Mouse (Mus musculus) ES-CJ7 (cell line): ENCODE data around the gene Syn3.
"Not testable (repeated sequence)": the region's sequence is repeated elsewhere in the genome, so short reads cannot be mapped to it uniquely, and the experiment has no call there.

Experiments used
- DNase-seq: peaks from one replicate; pipeline ENCODE4 v3.0.0; 2011; ENCODE audit warnings: low read depth, low spot score

Gene Syn3

DNA sequence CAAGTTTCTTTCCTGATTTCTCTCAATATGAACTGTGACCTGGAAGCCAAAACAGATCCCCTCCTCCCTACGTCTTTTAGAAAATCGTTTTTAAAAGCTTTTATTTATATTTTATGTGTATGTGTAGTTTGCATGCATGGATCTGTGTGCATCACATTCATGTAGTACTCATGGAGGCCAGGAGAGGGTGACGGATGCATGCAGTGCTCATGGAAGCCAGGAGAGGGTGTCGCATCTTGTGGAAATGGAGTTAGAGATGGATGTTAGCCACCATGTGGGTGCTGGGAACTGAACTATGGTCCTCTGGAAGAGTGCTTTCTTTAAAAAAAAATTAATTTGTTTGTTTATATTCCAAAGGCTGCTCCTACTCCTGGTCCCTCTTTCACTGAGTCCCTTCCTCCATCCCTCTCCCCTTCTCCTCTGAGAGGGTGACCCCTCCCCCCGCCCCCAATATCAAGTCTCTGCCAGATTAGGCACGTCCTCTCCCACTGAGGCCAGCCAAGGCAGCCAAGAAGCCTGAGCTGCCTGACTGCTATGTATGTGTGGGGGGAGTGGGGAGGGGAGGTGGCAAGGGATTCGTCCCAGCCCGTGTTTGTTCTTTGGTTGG, 442.3 kb downstream of the Syn3 start:
- DNase-seq, result peak; percentile 38

GRCm38 (mm10) chr10:86052818-86053522, 445.7 kb downstream of the Syn3 start:
- no peak for DNase-seq

- no peak for DNase-seq
These were observed 448.2 kb downstream of the Syn3 start for GRCm38 (mm10) chr10:86050522-86050921.

- DNase-seq, result no peak
These were observed 450.9 kb downstream of the Syn3 start for GRCm38 (mm10) chr10:86047786-86048185.

GRCm38 (mm10) chr10:86046371-86046770, 452.3 kb downstream of the Syn3 start:
- no peak for DNase-seq

GRCm38 (mm10) chr10:86044066-86044465, 454.6 kb downstream of the Syn3 start:
- no peak for DNase-seq

GRCm38 (mm10) chr10:86043651-86044050, 455.0 kb downstream of the Syn3 start:
- DNase-seq, result no peak

DNA sequence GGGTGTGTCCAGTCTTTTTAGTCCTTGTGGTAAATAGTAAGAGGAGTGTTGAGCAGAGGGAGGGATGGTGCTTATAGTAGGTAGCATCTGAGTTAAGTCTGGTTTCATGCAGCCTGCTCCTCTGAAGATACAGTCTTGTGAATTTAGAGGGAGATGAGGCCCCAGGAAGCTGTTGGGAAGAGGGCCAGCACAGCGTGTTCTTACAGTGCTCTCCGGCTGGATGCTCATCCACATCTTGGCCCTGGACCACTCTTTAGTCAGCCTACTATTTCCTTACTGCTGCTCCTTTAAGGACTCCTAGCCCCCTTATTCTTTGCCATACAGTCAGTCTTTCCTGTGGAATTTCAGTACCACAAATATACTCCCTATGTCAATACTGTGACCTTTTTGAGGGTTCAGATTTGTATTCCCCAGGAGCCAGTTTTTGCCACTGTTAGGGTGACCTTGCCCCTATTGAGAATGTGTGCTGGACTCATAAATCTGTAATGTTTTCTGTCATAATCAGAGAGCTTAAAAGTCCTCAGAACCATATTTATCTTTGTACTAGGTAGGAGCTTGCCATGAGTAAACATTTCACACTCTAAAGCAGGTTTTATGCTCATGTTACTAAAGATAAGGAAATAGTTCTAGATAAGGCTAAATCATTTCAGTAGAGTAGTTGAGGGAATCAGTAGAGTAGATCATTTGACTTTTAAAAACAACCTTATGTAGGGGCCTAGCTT, 464.5 kb downstream of the Syn3 start:
- DNase-seq, result no peak

- no peak for DNase-seq
These were observed 466.2 kb downstream of the Syn3 start for GRCm38 (mm10) chr10:86032517-86032916.

GRCm38 (mm10) chr10:86030743-86031142, 468.0 kb downstream of the Syn3 start:
- no peak for DNase-seq

DNA sequence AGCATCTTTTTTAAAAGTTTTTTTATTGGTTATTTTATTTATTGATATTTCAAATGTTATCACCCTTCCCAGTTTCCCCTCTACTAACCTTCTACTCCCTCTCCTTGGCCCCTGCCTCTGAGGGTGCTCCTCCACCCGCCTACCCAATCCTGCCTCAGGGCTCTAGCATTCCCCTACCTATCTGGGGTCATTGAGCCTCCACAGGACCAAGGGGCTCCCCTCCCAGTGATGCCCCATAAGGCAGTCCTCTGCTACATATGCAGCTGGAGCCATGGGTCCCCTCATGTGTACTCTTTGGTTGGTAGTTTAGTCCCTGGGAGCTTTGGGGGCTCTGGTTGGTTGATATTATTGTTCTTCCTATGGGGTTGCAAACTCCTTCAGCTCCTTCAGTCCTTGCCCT, 471.9 kb downstream of the Syn3 start:
- not testable (repeated sequence) for DNase-seq

DNA sequence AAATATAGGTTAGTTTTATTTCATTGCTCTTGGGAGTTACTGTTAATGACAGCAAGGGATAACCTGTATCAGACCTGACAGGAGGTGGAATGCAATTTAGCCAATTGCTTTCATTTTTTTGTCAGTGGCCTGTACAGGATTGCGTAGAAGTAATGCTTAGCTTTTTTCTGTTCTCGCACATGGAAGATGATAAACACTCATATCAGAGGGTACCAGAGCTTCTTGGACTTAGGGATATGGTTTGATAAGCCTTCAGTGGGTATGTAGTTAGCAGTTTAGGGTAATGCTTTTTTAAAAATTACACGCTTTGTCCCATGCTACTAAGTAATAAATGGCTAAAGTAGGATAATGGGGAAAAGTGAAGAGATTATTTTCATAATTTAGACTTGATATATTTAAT, 472.3 kb downstream of the Syn3 start:
- DNase-seq, result no peak

- no peak for DNase-seq
These were observed 472.8 kb downstream of the Syn3 start for GRCm38 (mm10) chr10:86025906-86026305.

DNA sequence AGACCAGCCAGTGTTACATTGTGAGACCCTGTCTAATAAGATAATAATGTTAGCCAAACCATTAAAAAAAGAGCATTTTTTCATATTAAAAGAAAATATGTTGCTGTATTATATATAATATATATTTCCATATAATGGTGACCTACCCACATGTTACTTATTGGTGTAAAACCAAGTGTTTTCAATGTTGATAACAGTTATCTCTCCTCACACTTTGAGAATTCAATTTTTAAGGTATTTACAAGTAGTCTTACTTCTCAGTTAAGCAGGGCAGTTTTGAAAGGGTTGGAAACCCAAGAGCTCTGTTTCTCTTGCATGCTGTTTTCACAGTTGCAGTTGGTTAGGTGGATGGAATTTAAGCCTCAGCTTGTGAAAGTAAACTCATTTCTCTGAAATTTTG, 475.5 kb downstream of the Syn3 start:
- DNase-seq, result no peak

DNA sequence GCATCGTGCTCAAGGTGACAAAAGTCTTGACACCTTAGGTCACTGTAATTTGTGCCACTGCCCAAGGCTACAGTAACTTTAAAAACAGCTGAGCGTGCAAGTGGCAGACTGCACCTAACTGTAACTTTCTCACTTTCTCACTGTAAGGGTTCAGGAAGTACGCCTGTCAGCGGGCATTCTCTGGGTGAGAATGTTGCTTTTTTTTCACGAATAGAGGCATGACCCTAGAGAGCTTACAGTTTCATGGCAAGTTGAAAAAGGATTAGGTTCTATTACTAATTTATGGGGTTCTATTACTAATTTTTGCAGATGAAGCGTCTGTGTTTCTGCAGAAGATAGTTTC, 476.3 kb downstream of the Syn3 start:
- DNase-seq, result no peak

- DNase-seq, result peak; percentile 86
These were observed 476.8 kb downstream of the Syn3 start, which contains the start of gene Fbxo7 for GRCm38 (mm10) chr10:86021749-86022473. Fbxo7 (plus strand) TSS chr10:86021972.

DNA sequence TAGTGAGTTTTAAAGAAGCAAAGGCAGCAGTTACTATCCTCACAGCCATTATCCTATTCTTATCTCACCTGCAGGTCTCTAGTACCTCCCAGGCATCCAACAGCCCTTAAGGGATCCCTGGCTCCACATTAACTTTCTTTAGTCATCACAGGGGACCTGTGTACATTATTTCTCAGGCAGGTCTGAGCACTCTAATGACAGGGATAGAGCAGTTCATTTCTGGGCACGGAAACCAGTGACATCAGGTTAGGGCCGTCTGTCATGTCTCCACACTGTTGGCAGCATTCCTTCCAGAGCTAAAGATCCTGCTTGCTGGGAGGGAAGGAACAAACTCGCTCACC, 477.3 kb downstream of the Syn3 start:
- DNase-seq, result no peak

- DNase-seq, result peak; percentile 74
These were observed 479.9 kb downstream of the Syn3 start for GRCm38 (mm10) chr10:86018813-86019212.

DNA sequence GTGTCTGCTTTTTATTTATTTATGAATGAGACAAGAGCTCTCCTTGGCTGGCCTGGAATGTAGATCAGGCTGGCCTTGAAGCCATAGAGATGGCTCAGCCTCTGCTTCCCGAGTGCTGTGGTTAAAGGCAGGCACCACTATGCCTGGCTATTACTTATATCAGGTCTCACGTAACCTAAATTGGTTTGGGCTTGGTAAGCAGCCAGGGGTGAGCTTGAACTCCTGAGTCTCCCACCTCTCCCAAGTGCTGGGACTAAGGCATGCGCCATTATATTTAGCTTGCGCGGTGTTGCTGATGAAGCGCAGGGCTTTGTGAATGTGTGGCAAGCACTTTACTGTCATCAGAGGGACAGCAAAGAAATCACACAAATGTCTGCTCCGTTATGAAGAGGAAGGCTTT, 480.9 kb downstream of the Syn3 start:
- DNase-seq, result peak; percentile 3

DNA sequence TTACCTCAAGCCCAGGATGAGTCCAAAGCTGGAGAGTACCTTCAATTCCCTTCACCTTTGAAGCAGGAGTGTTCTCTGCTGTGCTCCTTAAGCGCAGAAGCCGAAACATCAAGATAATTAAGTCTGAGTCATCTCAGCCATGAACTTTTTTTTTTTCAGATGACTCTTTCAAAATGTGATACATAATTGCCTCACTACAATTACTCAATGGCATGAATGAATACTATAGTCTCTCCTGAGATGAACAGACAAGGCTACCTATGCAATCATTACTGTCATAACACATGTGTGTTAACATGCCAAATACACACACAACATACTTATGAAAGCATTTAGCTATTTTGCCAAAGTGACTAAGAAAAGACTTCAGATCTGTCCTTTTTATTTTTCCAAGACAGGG, 486.9 kb downstream of the Syn3 start, which contains the start of gene Bpifc:
Bpifc (minus strand) TSS at position 115 of the 400 bp plus-strand sequence.
- no peak for DNase-seq

DNA sequence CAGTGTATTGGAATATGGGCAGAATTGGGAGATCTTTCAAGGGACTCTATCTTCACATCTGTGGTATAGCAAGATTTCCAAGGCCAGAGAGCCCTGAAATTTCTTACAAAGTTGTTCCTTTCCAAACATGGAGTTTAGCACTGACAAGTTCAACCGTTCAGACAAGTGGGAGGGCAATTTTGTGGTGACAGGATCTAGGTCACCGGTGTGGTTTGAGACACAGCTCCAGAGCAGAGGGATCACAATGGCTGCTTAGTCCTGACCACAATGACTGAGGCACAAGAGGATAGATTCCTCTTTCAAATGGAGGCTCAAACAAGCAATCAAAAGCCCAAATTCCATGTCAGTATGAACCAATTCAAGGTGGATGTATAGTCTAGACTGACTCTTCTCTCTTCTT, 487.5 kb downstream of the Syn3 start:
- DNase-seq, result no peak

DNA sequence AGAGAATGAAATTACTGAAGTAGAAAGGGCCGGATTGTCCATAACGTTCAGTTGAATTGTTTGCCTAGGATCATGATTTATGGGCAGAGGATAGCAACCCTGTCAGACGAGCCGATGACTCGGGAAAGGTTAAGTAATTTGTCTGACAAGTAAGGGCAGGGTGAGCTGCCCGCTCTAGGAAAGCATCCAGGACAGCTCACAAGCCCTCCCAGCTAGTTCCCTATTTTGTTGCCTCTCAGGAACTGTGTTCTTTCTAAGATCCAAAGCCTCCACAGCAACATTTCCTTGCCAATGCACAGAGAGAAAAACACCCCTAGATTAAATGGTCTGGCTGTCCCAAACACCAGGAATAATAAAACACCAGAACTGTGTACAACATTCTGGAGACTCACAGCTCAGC, 488.1 kb downstream of the Syn3 start:
- DNase-seq, result no peak
